Comparison of ENCODE assay signal across 18 mouse cellular contexts in genomic region chr4:88083781-88084180, GRCm38 (mm10).
"Had no signal": no experiment of that assay in that cellular context is flagged by ENCODE, and none has a peak within 500 bp of the region (broad histone marks: within the 10 kb centered on the region; RNA-seq: fewer than 3 reads in every experiment).

No protein-coding gene starts in this region.

- H3K9me3 ChIP-seq: kidney, embryonic 15.5 days; limb, embryonic 13.5 days; liver, embryonic 12.5 days; midbrain, embryonic 12.5 days; neural tube, embryonic 13.5 days; stomach, embryonic 15.5 days had no signal

- H3K27ac ChIP-seq: kidney, embryonic 15.5 days; limb, embryonic 13.5 days; liver, embryonic 12.5 days; midbrain, embryonic 12.5 days; neural tube, embryonic 13.5 days; stomach, embryonic 15.5 days had no signal

- H3K4me2 ChIP-seq: kidney, embryonic 15.5 days; limb, embryonic 13.5 days; liver, embryonic 12.5 days; lung, embryonic 14.5 days; midbrain, embryonic 12.5 days; neural tube, embryonic 13.5 days; stomach, embryonic 15.5 days had no signal

- DNase-seq: kidney, adult 2 months; kidney, postnatal 36 days; layer of hippocampus, adult 9-11 months; layer of hippocampus, postnatal 36 days; lung, embryonic 14.5 days; retina, postnatal 1 day; right cerebral cortex, postnatal 4 days; spleen, adult 18-20 months; thymus, adult 2 months; thymus, postnatal 25 days had no signal

- H3K9ac ChIP-seq: kidney, embryonic 15.5 days; limb, embryonic 13.5 days; liver, embryonic 12.5 days; lung, embryonic 14.5 days; midbrain, embryonic 12.5 days; neural tube, embryonic 13.5 days; stomach, embryonic 15.5 days had no signal

- ATAC-seq: intestine, embryonic 16.5 days; liver, embryonic 12.5 days; midbrain, embryonic 16.5 days had no signal

- H3K36me3 ChIP-seq: kidney, embryonic 15.5 days; limb, embryonic 13.5 days; liver, embryonic 12.5 days; midbrain, embryonic 12.5 days; neural tube, embryonic 13.5 days; stomach, embryonic 15.5 days had no signal

- H3K27me3 ChIP-seq: kidney, embryonic 15.5 days; limb, embryonic 13.5 days; liver, embryonic 12.5 days; midbrain, embryonic 12.5 days; neural tube, embryonic 13.5 days; stomach, embryonic 15.5 days had no signal

- H3K4me1 ChIP-seq: midbrain, embryonic 12.5 days; neural tube, embryonic 13.5 days; stomach, embryonic 15.5 days had no signal

- H3K4me3 ChIP-seq: kidney, embryonic 15.5 days; limb, embryonic 13.5 days; liver, embryonic 12.5 days; midbrain, embryonic 12.5 days; neural tube, embryonic 13.5 days; stomach, embryonic 15.5 days had no signal
